Mouse (Mus musculus) stomach, adult 2 months (tissue): Measurements from ENCODE around the gene Slc2a2. TPM values are rescaled to one million over a fixed set of nuclear protein-coding genes. Genes with fewer than 3 reads are reported as not detected.

Experiments
- polyA plus RNA-seq: library from polyadenylated mRNA; depleted of rRNA; stranded (reverse); fragments of >200 nt; gene quantifications from 2 replicates; pipeline ENCODE4 v1.2.3, GENCODE M21; 2012; rRNA removed

Gene Slc2a2
- 0.04 TPM in 1 of 2 replicates, not detected in the other for polyA plus RNA-seq

GRCm38 (mm10) chr3:28697797-28698196 is at the start of gene Slc2a2:
Slc2a2 (plus strand) TSS chr3:28697903.

Other genes with a start within 250 kb of the Slc2a2 start
- gene Eif5a2, start 83.4 kb downstream of the Slc2a2 start, polyA plus RNA-seq: 0.08 and 0.10 TPM in 2 replicates
- 0.51 and 0.78 TPM in 2 replicates for gene Rpl22l1, start 107.5 kb downstream of the Slc2a2 start, polyA plus RNA-seq
- not detected in 2 replicates for gene Gm1527, start 194.7 kb downstream of the Slc2a2 start, polyA plus RNA-seq